Comparison of ENCODE assay signal across 8 mouse cellular contexts in genomic region chr7:141008938-141009660, GRCm38 (mm10). TPM values are rescaled to one million over a fixed set of nuclear protein-coding genes. Genes with fewer than 3 reads are reported as not detected.
DNase-seq lines count a peak whose midpoint lies in the region; ATAC-seq and TF ChIP-seq lines count a peak whose summit lies in the region.

No protein-coding gene starts in this region.

- peak overlapping the region; percentile 56 for H3K4me2 ChIP-seq in limb, embryonic 14.5 days (replicated peaks; ENCODE audit: low read depth, low read length, severe bottlenecking)
- 0 out of 2 replicates have a peak overlapping the region, but pooled peaks have one; percentile 22 for H3K4me2 ChIP-seq in midbrain, postnatal 0 days (ENCODE audit: low read depth, low read length, poor library complexity, severe bottlenecking)

- WGBS in limb, embryonic 14.5 days: 7% methylated on average over 20 of the region's 20 CpGs
- WGBS in midbrain, postnatal 0 days: 10% methylated on average over 20 of the region's 20 CpGs

- TF ChIP-seq POLR2A in limb, embryonic 14.5 days (IDR thresholded peaks at IDR 0.05; ENCODE audit: borderline replicate concordance, extremely low read depth, insufficient read depth, insufficient read length): no peak

- H3K27me3 ChIP-seq in limb, embryonic 14.5 days (ENCODE audit: control insufficient read depth, insufficient read depth, low read length): no peaks in the 10 kb centered on the region
- 0 out of 2 replicates have a peak, but pooled peaks cover 3% of the 10 kb centered on the region for H3K27me3 ChIP-seq in midbrain, postnatal 0 days (ENCODE audit: insufficient read depth, low read length)

- H3K9ac ChIP-seq in limb, embryonic 14.5 days (ENCODE audit: low read depth, low read length, severe bottlenecking): no peak overlapping the region
- H3K9ac ChIP-seq in midbrain, postnatal 0 days (replicated peaks; ENCODE audit: low read length, poor library complexity, severe bottlenecking): no peak overlapping the region

- ATAC-seq in limb, embryonic 14.5 days (ENCODE audit: low FRiP score, low read depth): peak; percentile 62
- ATAC-seq in midbrain, postnatal 0 days (ENCODE audit: low FRiP score): no peak

- no peaks in the 10 kb centered on the region for H3K9me3 ChIP-seq in limb, embryonic 14.5 days (ENCODE audit: control insufficient read depth, low read length)
- no peaks in the 10 kb centered on the region for H3K9me3 ChIP-seq in midbrain, postnatal 0 days (ENCODE audit: low read length)

- H3K36me3 ChIP-seq in limb, embryonic 14.5 days (ENCODE audit: control insufficient read depth, insufficient read depth, low read length): no peaks in the 10 kb centered on the region
- H3K36me3 ChIP-seq in midbrain, postnatal 0 days (ENCODE audit: insufficient read depth, low read length): no peaks in the 10 kb centered on the region

- H3K4me3 ChIP-seq in limb, embryonic 14.5 days (replicated peaks; ENCODE audit: low read length): peak overlapping the region; percentile 10; the same call in 1 of the 2 replicates
- H3K4me3 ChIP-seq in midbrain, postnatal 0 days (ENCODE audit: low read depth, low read length): no peak overlapping the region

- H3K27ac ChIP-seq in limb, embryonic 14.5 days (replicated peaks; ENCODE audit: low read depth, low read length): no peak overlapping the region
- H3K27ac ChIP-seq in midbrain, postnatal 0 days (ENCODE audit: low read depth, low read length): no peak overlapping the region

- TF ChIP-seq CTCF in midbrain, postnatal 0 days (IDR thresholded peaks at IDR 0.05): peak; percentile 70

- peak; percentile 60 for DNase-seq in layer of hippocampus, adult 11-12 months (ENCODE audit: low spot score)
- DNase-seq in layer of hippocampus, adult 9-10 months (ENCODE audit: low spot score): no peak
- DNase-seq in embryo, embryonic 11.5 days (ENCODE audit: low read depth, low spot score): peak; percentile 63
- DNase-seq in heart, adult 11 months: peak; percentile 99
- peak; percentile 73 for DNase-seq in kidney, adult 11 months
- peak; percentile 78 for DNase-seq in limb, embryonic 14.5 days (ENCODE audit: low spot score)
- DNase-seq in midbrain, postnatal 0 days (ENCODE audit: low spot score): peak; percentile 69
- DNase-seq in spleen, postnatal 10 days (ENCODE audit: low spot score in 2 of 2): peak; percentile 70 to 87

- peaks cover 17% of the 10 kb centered on the region for H3K4me1 ChIP-seq in limb, embryonic 14.5 days (ENCODE audit: control insufficient read depth, insufficient read depth, low read length)
- no peaks in the 10 kb centered on the region for H3K4me1 ChIP-seq in midbrain, postnatal 0 days (ENCODE audit: insufficient read depth, low read length)

RNA-seq across cellular contexts. Expression of gene Ifitm3, which starts 1.5 kb away (rescaled TPM):
- 85.6 and 91.3 TPM in 2 replicates for polyA plus RNA-seq in limb, embryonic 14.5 days (2012; rRNA removed)
- 184 and 201 TPM in 2 replicates for polyA plus RNA-seq in limb, embryonic 14.5 days (2014; fragmentation: Nextera tagmentation; extraction: Ambion mirVana)
- 22.5 and 39.3 TPM in 2 replicates for total RNA-seq in midbrain, postnatal 0 days (2014; rRNA removed)
- polyA plus RNA-seq in midbrain, postnatal 0 days (2015; fragmentation: Nextera tagmentation; extraction: Ambion mirVana): 67.8 and 80.5 TPM in 2 replicates

RNA-seq across cellular contexts. Expression of gene Ifitm6, which starts 8.6 kb away (rescaled TPM):
- 1.3 and 1.8 TPM in 2 replicates for polyA plus RNA-seq in limb, embryonic 14.5 days (2012; rRNA removed)
- polyA plus RNA-seq in limb, embryonic 14.5 days (2014; fragmentation: Nextera tagmentation; extraction: Ambion mirVana): 1.2 and 1.7 TPM in 2 replicates
- total RNA-seq in midbrain, postnatal 0 days (2014; rRNA removed): 0.99 and 1.1 TPM in 2 replicates
- polyA plus RNA-seq in midbrain, postnatal 0 days (2015; fragmentation: Nextera tagmentation; extraction: Ambion mirVana): 0.81 and 0.83 TPM in 2 replicates

RNA-seq across cellular contexts. Expression of gene Gm17387, which starts 19.8 kb away (rescaled TPM):
- polyA plus RNA-seq in limb, embryonic 14.5 days (2012; rRNA removed): not detected in 2 replicates
- polyA plus RNA-seq in limb, embryonic 14.5 days (2014; fragmentation: Nextera tagmentation; extraction: Ambion mirVana): not detected in 2 replicates
- not detected in 2 replicates for total RNA-seq in midbrain, postnatal 0 days (2014; rRNA removed)
- polyA plus RNA-seq in midbrain, postnatal 0 days (2015; fragmentation: Nextera tagmentation; extraction: Ambion mirVana): not detected in 2 replicates

RNA-seq across cellular contexts. Expression of gene Ifitm1, which starts 42.1 kb away (rescaled TPM):
- polyA plus RNA-seq in limb, embryonic 14.5 days (2012; rRNA removed): 68.1 and 115 TPM in 2 replicates
- polyA plus RNA-seq in limb, embryonic 14.5 days (2014; fragmentation: Nextera tagmentation; extraction: Ambion mirVana): 55.4 and 66.7 TPM in 2 replicates
- total RNA-seq in midbrain, postnatal 0 days (2014; rRNA removed): 9.7 and 16.3 TPM in 2 replicates
- 14.6 and 21.2 TPM in 2 replicates for polyA plus RNA-seq in midbrain, postnatal 0 days (2015; fragmentation: Nextera tagmentation; extraction: Ambion mirVana)

RNA-seq across cellular contexts. Expression of gene B4galnt4, which starts 51.8 kb away (rescaled TPM):
- 46.5 and 53.7 TPM in 2 replicates for polyA plus RNA-seq in limb, embryonic 14.5 days (2012; rRNA removed)
- polyA plus RNA-seq in limb, embryonic 14.5 days (2014; fragmentation: Nextera tagmentation; extraction: Ambion mirVana): 12.3 and 17.1 TPM in 2 replicates
- 133 and 146 TPM in 2 replicates for total RNA-seq in midbrain, postnatal 0 days (2014; rRNA removed)
- polyA plus RNA-seq in midbrain, postnatal 0 days (2015; fragmentation: Nextera tagmentation; extraction: Ambion mirVana): 52.1 and 53.9 TPM in 2 replicates
